ENCODE assay signal across 21 mouse cellular contexts in the genomic region with DNA sequence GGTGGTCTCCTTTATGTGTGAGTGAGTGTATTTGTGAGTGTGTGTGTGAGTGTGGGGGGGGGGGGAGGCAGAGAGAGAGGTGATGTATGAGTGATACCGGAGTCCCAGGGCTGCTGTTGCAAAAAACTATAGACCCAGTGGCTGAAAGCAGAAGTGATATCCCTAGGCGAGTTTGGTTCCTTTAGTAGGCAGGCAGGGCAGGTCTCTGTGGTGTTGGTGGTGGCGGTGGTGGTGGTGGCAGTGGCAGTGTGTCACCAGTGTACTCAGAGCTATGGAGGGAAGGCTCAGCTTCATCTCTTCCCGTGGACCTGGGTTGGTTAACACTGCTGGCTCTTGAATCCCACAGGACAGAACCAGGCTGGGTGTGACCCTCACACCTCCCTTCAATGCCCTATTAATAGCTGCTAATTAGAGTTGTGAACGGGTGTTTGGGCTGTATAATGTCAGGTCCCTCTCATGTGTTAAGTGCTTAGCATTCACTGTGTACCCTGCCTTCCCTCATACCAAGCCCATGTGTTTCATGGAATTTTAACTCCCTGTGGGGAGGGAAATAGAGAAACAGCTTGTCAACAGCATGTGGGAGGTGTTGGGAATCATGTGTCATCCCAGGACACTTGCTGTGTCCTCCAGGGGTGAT.
DNase-seq lines count a peak whose midpoint lies in the region; ATAC-seq lines count a peak whose summit lies in the region.
"Had no signal": no experiment of that assay in that cellular context is flagged by ENCODE, and none has a peak within 500 bp of the region (broad histone marks: within the 10 kb centered on the region; RNA-seq: fewer than 3 reads in every experiment).

No protein-coding gene starts in this region.

- peaks cover 8% of the 10 kb centered on the region for H3K36me3 ChIP-seq in heart, embryonic 16.5 days (ENCODE audit: control insufficient read depth, insufficient read depth)
- peaks cover 59% of the 10 kb centered on the region for H3K36me3 ChIP-seq in midbrain, embryonic 13.5 days

- no peak overlapping the region for H3K4me2 ChIP-seq in heart, embryonic 16.5 days (ENCODE audit: low read depth, low read length)
- H3K4me2 ChIP-seq in midbrain, embryonic 13.5 days (replicated peaks): no peak overlapping the region
- H3K4me2 ChIP-seq: embryonic facial prominence, embryonic 12.5 days; hindbrain, embryonic 12.5 days had no signal

- no peaks in the 10 kb centered on the region for H3K9me3 ChIP-seq in heart, embryonic 16.5 days (replicated peaks; ENCODE audit: control insufficient read depth, low read length)
- H3K9me3 ChIP-seq in midbrain, embryonic 13.5 days: no peaks in the 10 kb centered on the region
- H3K9me3 ChIP-seq: embryonic facial prominence, embryonic 12.5 days; hindbrain, embryonic 12.5 days had no signal

- peaks cover 33% of the 10 kb centered on the region for H3K4me1 ChIP-seq in heart, embryonic 16.5 days (ENCODE audit: control insufficient read depth, insufficient read depth, low read length)
- no peaks in the 10 kb centered on the region for H3K4me1 ChIP-seq in midbrain, embryonic 13.5 days (replicated peaks)
- H3K4me1 ChIP-seq: embryonic facial prominence, embryonic 12.5 days; hindbrain, embryonic 12.5 days had no signal

- ATAC-seq in heart, embryonic 16.5 days (replicated peaks; ENCODE audit: extremely low read depth, insufficient read depth, low FRiP score): peak; percentile 82
- peak; percentile 86 for ATAC-seq in granulocyte monocyte progenitor cell, adult 5-6 weeks (replicated peaks; ENCODE audit: poor library complexity, severe bottlenecking)
- ATAC-seq in midbrain, embryonic 13.5 days: no peak

- no peak overlapping the region for H3K9ac ChIP-seq in heart, embryonic 16.5 days (ENCODE audit: low read length)
- no peak overlapping the region for H3K9ac ChIP-seq in midbrain, embryonic 13.5 days (replicated peaks)
- H3K9ac ChIP-seq: embryonic facial prominence, embryonic 12.5 days; hindbrain, embryonic 12.5 days had no signal

- no peaks in the 10 kb centered on the region for H3K27me3 ChIP-seq in heart, embryonic 16.5 days (ENCODE audit: control insufficient read depth, insufficient read depth, low read length)
- no peaks in the 10 kb centered on the region for H3K27me3 ChIP-seq in midbrain, embryonic 13.5 days
- H3K27me3 ChIP-seq: embryonic facial prominence, embryonic 12.5 days; hindbrain, embryonic 12.5 days had no signal

- 52% methylated on average over 5 of the region's 5 CpGs for WGBS in heart, embryonic 16.5 days
- WGBS in midbrain, embryonic 13.5 days: 76% methylated on average over 5 of the region's 5 CpGs

- no peak overlapping the region for H3K4me3 ChIP-seq in heart, embryonic 16.5 days (ENCODE audit: low read length)
- no peak overlapping the region for H3K4me3 ChIP-seq in midbrain, embryonic 13.5 days (replicated peaks)
- H3K4me3 ChIP-seq: embryonic facial prominence, embryonic 12.5 days; hindbrain, embryonic 12.5 days; left cerebral cortex, adult 2 months had no signal

- peak; percentile 96 for DNase-seq in heart, adult 11 months
- no peak for DNase-seq in heart, postnatal 4 days
- no peak for DNase-seq in heart, adult 9 months (ENCODE audit: low spot score in 2 of 2)
- DNase-seq in layer of hippocampus, postnatal 10 days (ENCODE audit: low spot score in 2 of 2): no peak
- DNase-seq: cerebellum, adult 9-10 months; gastrocnemius, postnatal 25 days; kidney, adult 18-20 months; kidney, postnatal 25 days; left cerebral cortex, postnatal 4 days; liver; lung, adult 18-20 months; lung, postnatal 14 days; right cerebral cortex, postnatal 25 days; thymus, adult 18-20 months; thymus, postnatal 4 days had no signal

- peak overlapping the region; percentile 81 for H3K27ac ChIP-seq in heart, embryonic 16.5 days (ENCODE audit: low read length)
- H3K27ac ChIP-seq in midbrain, embryonic 13.5 days: no peak overlapping the region
- H3K27ac ChIP-seq: embryonic facial prominence, embryonic 12.5 days; hindbrain, embryonic 12.5 days; left cerebral cortex, adult 2 months had no signal
